Mouse (Mus musculus) CD4-positive, CD25-positive, alpha-beta regulatory T cell (primary cell): ENCODE results near the gene Apoc4. TPM values are rescaled to one million over a fixed set of nuclear protein-coding genes. Genes with fewer than 3 reads are reported as not detected.

Experiments
- polyA plus RNA-seq: library from polyadenylated mRNA; unstranded; fragments of 100-300 nt; shearing (Covaris generic); gene quantifications from one replicate; pipeline ENCODE4 v1.2.1, GENCODE M21; 2017

Apoc4 gene
- polyA plus RNA-seq: not detected

DNA sequence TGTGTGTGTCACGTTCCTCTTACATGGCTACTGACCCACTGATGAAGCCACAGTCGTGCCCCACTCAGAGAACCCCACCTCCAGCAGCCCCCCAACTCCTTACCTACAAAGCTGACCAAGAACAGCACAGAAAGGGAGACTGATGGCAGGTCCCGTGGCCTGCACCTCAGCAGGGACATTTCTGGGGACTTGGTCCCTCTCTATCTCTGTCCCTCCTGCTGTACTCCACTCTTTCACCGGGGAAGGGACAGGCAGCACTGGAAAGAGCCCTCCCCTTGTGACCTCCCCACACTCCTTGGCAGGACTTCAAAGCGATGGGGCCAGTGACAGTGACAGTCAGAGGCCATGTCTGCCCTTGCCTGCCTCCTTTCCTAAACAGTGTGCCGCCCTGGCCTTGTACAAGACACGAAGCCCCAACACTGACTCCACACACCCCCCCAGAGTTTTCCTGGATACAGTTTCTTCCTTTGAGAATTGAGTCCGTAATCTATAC, at the start of gene Apoc4, which contains the start of gene Gm44805:
Gene Apoc4, minus strand, starts transcription at position 278 of the 493 bp plus-strand sequence.
Gene Gm44805, minus strand, starts transcription at position 222 of the 493 bp plus-strand sequence.

DNA sequence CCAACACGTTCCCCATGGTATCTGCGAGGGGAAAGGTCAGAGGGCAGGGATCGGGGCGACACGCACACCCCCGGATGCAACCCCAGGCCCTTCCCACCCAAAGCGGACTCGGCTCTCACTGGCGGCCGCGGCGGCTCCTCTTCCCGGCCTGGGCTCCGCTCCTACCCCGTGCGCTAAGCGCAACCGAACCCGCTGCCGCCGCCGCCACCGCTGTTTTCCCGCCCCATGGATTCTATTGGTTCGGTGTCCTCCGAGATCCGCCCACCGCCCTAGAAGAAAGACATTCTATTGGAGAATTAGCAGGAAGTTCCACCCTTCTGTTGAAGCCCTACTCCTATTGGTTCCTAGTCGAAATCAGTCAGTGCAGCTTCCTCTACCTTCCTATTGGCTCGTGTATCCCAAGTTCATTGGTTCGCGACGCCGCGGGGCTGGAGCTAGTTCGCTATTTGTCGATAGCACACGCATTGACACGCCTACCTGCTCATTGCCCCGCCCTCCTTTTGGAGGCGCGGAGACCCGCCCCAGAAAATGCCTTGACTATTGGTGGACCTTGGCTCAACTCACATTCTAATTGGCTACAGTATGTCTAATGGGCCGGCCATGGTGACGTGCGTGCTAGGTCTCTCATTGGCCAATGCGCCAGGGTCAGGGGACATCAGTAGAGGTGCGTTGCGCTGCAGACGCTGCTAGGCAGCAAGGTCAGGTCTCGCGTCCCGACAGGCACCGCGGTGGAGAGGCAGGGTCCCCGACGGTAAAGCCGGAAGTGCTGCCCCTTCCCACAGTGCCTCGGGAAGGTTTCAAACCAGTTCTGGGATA, 34.2 kb upstream of the Apoc4 start, which contains the start of gene Tomm40:
Gene Tomm40, minus strand, starts transcription at position 200 of the 816 bp plus-strand sequence.

GRCm38 (mm10) chr7:19698907-19699826, 17.9 kb upstream of the Apoc4 start, which contains the start of gene Apoe:
Apoe (minus strand) TSS chr7:19699188.

GRCm38 (mm10) chr7:19691873-19692865, 10.9 kb upstream of the Apoc4 start, which contains the start of gene Apoc1:
Apoc1 (minus strand) TSS chr7:19692660.

GRCm38 (mm10) chr7:19677872-19678271, 3.4 kb downstream of the Apoc4 start, which contains the start of gene Apoc2:
Apoc2 (minus strand) TSS chr7:19677941.

DNA sequence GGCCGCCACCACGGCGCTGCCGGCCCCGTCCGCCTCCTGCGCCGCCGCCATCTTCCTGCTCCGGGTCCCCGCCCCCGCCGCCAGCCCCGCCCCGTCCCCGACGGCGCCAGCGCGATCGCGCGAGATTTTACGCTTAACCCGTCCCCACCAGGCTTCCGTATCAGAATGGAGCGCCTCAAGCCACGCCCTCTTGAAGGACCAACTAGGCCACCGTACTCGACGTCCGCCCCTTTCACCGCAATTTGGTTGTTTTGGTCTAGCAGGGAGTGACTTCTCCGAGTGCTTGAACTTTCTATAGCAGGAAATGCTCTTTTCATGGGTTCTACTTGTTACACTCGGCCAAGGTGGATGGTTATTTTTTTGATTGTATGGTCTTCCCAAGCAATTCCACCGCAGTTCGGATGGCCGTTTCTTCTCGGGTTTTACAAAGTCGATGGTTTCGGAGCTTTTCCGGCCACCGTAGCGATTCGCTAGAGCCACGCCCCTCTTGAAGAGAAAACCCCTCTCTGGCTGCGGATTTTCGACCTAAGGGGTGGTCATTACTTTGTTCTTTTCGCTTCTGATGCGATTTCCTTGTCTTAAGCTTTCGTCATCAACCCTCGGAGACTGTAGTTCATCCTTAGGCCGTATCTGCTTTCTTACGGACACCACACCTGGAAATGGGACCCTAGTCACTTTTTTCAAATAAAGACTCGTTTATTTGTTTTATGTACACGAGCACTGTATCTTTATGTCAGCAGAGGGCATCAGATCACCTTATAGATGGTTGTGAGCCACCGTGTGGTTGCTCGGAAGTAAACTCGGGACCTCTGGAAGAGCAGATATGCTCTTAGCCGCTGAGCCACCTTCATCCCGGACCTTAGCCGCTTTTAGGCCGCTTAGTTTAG, 16.1 kb downstream of the Apoc4 start, which contains the start of gene Clptm1:
Gene Clptm1, minus strand, starts transcription at position 79 of the 887 bp plus-strand sequence.

DNA sequence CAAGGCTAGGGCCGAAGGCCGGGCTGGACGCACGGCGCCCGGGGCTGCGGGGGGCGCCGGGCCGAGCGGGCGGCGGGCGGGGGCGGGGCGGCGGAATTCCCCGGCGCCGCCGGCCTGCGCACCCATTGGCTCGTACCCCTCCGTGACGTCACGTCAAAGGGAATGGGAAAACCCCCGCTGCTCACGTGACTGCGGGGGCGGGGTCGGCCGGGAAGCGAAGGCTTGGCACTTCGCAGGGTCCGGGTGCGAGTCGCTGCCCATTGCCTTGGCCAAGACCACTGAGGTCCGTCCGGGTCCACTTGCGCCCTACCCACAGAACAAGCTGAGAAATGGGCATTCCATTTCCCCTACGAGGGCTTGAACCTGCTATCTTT, 51.9 kb downstream of the Apoc4 start, which contains the start of gene Relb:
Gene Relb, minus strand, starts transcription at position 78 of the 374 bp plus-strand sequence.

Other genes with a start within 250 kb of the Apoc4 start
- 9.0 TPM for gene Mark4, start 222.7 kb downstream of the Apoc4 start, polyA plus RNA-seq
- gene Exoc3l2, start 218.1 kb downstream of the Apoc4 start, polyA plus RNA-seq: not detected
- 11.3 TPM for gene Bloc1s3, start 173.1 kb downstream of the Apoc4 start, polyA plus RNA-seq
- 123 TPM for gene Trappc6a, start 173.1 kb downstream of the Apoc4 start, polyA plus RNA-seq
- not detected for gene Nkpd1, start 163.6 kb downstream of the Apoc4 start, polyA plus RNA-seq
- gene Ppp1r37, start 118.4 kb downstream of the Apoc4 start, polyA plus RNA-seq: 18.0 TPM
- 1.4 TPM for gene Zfp296, start 104.2 kb downstream of the Apoc4 start, polyA plus RNA-seq
- 120 TPM for gene Gemin7, start 103.9 kb downstream of the Apoc4 start, polyA plus RNA-seq
- gene Clasrp, start 77.0 kb downstream of the Apoc4 start, polyA plus RNA-seq: 75.0 TPM
- gene Relb, start 52.0 kb downstream of the Apoc4 start, polyA plus RNA-seq: 87.1 TPM
- gene Clptm1, start 16.4 kb downstream of the Apoc4 start, polyA plus RNA-seq: 156 TPM
- gene Apoc2, start 3.5 kb downstream of the Apoc4 start, polyA plus RNA-seq: not detected
- not detected for gene Gm44805, start 56 bp downstream of the Apoc4 start, polyA plus RNA-seq
- 0.99 TPM for gene Apoc1, start 11.2 kb upstream of the Apoc4 start, polyA plus RNA-seq
- gene Apoe, start 17.7 kb upstream of the Apoc4 start, polyA plus RNA-seq: 23.1 TPM
- gene Tomm40, start 34.0 kb upstream of the Apoc4 start, polyA plus RNA-seq: 89.0 TPM
- gene Nectin2, start 69.0 kb upstream of the Apoc4 start, polyA plus RNA-seq: 1.2 TPM
- gene Bcam, start 89.5 kb upstream of the Apoc4 start, polyA plus RNA-seq: 13.3 TPM
- 0.17 TPM for gene Cblc, start 115.3 kb upstream of the Apoc4 start, polyA plus RNA-seq
- 116 TPM for gene Bcl3, start 141.3 kb upstream of the Apoc4 start, polyA plus RNA-seq
- gene Gm19345, start 170.5 kb upstream of the Apoc4 start, polyA plus RNA-seq: 0.45 TPM
- 0.37 TPM for gene Ceacam16, start 179.8 kb upstream of the Apoc4 start, polyA plus RNA-seq
- not detected for gene Ceacam19, start 206.5 kb upstream of the Apoc4 start, polyA plus RNA-seq
- gene Pvr, start 239.7 kb upstream of the Apoc4 start, polyA plus RNA-seq: 41.8 TPM